Mouse (Mus musculus) B cell, adult 62 days (primary cell): ENCODE results near the gene Ndufs5. TPM values are rescaled to one million over a fixed set of nuclear protein-coding genes. Genes with fewer than 3 reads are reported as not detected.

Source experiments
- total RNA-seq: library from RNA; stranded (reverse); gene quantifications from 4 replicates; pipeline ENCODE4 v1.2.4, GENCODE M21; 2023

The Ndufs5 gene
- 24.0 to 38.7 TPM (median 29.7 TPM) in 4 replicates for total RNA-seq

GRCm38 (mm10) chr4:123717574-123718433 lies at the start of gene Ndufs5:
Gene Ndufs5, minus strand, starts transcription at chr4:123718202.

GRCm38 (mm10) chr4:123750152-123750651 lies 32.2 kb upstream of the Ndufs5 start, which contains the start of gene Akirin1:
Gene Akirin1, minus strand, starts transcription at chr4:123750345.

GRCm38 (mm10) chr4:123684260-123684659 lies 33.7 kb downstream of the Ndufs5 start, which contains the start of gene Macf1:
Gene Macf1, minus strand, starts transcription at chr4:123684360.

Other genes starting within 250 kb of the Ndufs5 start
- 685 to 709 TPM (median 697 TPM) in 4 replicates for gene Macf1, start 33.8 kb downstream of the Ndufs5 start, total RNA-seq
- 59.3 to 63.3 TPM (median 62.2 TPM) in 4 replicates for gene Akirin1, start 32.1 kb upstream of the Ndufs5 start, total RNA-seq
- gene Rhbdl2, start 69.7 kb upstream of the Ndufs5 start, total RNA-seq: not detected in 4 replicates
- not detected in 4 replicates for gene 4933427I04Rik, start 141.5 kb upstream of the Ndufs5 start, total RNA-seq
- 12.9 to 18.3 TPM (median 16.0 TPM) in 4 replicates for gene Mycbp, start 186.6 kb upstream of the Ndufs5 start, total RNA-seq
- gene Rragc, start 199.2 kb upstream of the Ndufs5 start, total RNA-seq: 102 to 114 TPM (median 108 TPM) in 4 replicates
- 1.3 to 2.1 TPM (median 1.8 TPM) in 3 of 4 replicates, not detected in the other for gene 4930535I16Rik, start 199.8 kb upstream of the Ndufs5 start, total RNA-seq